Mouse (Mus musculus): ENCODE measurements around the gene Clec16a.

- TF ChIP-seq CTCF (conservative IDR thresholded peaks at IDR 0.05 in 1 of 2, IDR thresholded peaks at IDR 0.05 in 1 of 2; ENCODE audit: low read depth in 2 of 2, low read length in 2 of 2) (no peak), JUN (IDR thresholded peaks at IDR 0.05; ENCODE audit: insufficient read depth, low read depth, low read length) (no peak), EP300 (IDR thresholded peaks at IDR 0.05; ENCODE audit: low read length) (no peak), USF2 (conservative IDR thresholded peaks at IDR 0.05; ENCODE audit: low read depth, low read length) (no peak), RAD21 (IDR thresholded peaks at IDR 0.05; ENCODE audit: low read depth, low read length) (no peak), SMC3 (IDR thresholded peaks at IDR 0.05; ENCODE audit: low read depth, low read length) (no peak), HCFC1 (IDR thresholded peaks at IDR 0.05; ENCODE audit: low read depth, low read length) (no peak)
These were observed 114.1 kb downstream of the Clec16a start for GRCm38 (mm10) chr16:10659211-10659610.
